Mouse (Mus musculus): ENCODE measurements around the gene B020011L13Rik. TPM values are rescaled to one million over a fixed set of nuclear protein-coding genes. Genes with fewer than 3 reads are reported as not detected.
"Not testable (repeated sequence)": the region's sequence is repeated elsewhere in the genome, so short reads cannot be mapped to it uniquely, and the experiment has no call there.

B020011L13Rik gene
- not detected in 2 replicates for polyA plus RNA-seq (2012; rRNA removed)

DNA sequence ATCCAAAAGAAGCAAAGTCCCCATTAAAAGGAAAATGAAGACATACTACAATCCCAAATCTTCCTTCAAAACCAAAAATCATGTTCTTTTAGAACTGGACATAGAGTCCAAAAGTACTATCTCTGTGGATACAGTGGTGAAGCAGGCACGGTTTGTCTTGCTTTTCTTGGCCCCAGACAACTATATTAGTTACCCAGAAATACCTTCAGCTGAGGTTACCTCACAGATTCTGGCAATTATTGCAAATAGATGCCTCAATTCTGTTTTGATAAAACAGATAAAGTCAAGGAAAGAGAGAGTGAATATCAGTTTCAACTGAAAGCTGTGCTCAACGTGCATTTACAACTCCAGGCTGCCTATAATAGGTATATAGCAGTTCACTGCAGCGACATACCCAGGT is at the start of gene B020011L13Rik:
Gene B020011L13Rik (plus strand): TSS at position 301 of the 400 bp plus-strand sequence.
- 52% methylated on average over 3 of the region's 3 CpGs for WGBS
- H3K4me1 ChIP-seq (ENCODE audit: control insufficient read depth, insufficient read depth, insufficient read length); H3K4me3 ChIP-seq (ENCODE audit: extremely low read depth, insufficient read depth, insufficient read length); DNase-seq (ENCODE audit: low read depth in 1 of 2, low spot score in 2 of 2); H3K36me3 ChIP-seq (ENCODE audit: control insufficient read depth, insufficient read depth, low read length); H3K27ac ChIP-seq (ENCODE audit: insufficient read depth, low read length); H3K27me3 ChIP-seq (ENCODE audit: control insufficient read depth, insufficient read depth, low read length): not testable (repeated sequence)

DNA sequence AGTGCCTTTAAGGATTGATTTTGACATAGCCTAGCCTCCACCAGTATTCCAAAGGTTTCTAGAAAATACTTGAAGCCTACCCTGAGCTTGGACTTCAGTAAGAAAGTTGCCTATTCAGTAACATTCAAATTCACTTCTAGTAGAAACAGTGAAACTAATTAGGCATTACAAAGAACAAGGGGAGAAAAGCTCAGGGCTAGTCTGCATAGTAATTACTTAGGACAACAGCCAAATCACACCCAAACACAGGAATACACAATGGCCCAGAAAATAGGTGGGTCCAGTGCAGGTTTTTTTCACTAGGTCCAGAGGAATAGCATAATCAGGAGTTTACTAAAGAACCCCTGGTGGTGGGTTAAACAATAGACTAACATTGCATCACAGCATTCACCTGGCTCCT is 35.3 kb downstream of the B020011L13Rik start:
- not testable (repeated sequence) for H3K36me3 ChIP-seq (ENCODE audit: control insufficient read depth, insufficient read depth, low read length); H3K27ac ChIP-seq (ENCODE audit: insufficient read depth, low read length); H3K4me1 ChIP-seq (ENCODE audit: control insufficient read depth, insufficient read depth, insufficient read length); DNase-seq (ENCODE audit: low read depth in 1 of 2, low spot score in 2 of 2); H3K4me3 ChIP-seq (ENCODE audit: extremely low read depth, insufficient read depth, insufficient read length); H3K27me3 ChIP-seq (ENCODE audit: control insufficient read depth, insufficient read depth, low read length)

DNA sequence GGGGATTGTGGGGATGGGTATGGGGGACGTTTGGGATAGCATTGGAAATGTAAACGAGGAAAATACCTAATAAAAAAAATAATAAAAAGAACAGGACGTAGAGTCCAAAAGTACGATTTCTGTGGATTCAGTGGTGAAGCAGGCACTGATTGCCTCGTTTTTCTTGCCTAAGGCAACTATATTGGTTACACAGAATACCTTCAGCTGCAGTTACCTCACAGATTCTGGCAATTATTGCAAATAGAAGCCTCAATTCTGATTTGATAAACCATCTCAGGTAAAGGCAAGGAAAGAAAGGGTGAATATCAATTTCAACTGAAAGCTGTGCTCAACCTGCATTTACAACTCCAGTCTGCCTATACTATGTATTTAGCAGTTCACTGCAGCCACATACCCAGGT is 48.8 kb downstream of the B020011L13Rik start, which contains the start of gene Gm28360:
Gene Gm28360 (plus strand): TSS at position 301 of the 400 bp plus-strand sequence.
- not testable (repeated sequence) for H3K27ac ChIP-seq (ENCODE audit: insufficient read depth, low read length); H3K4me3 ChIP-seq (ENCODE audit: extremely low read depth, insufficient read depth, insufficient read length); H3K36me3 ChIP-seq (ENCODE audit: control insufficient read depth, insufficient read depth, low read length); DNase-seq (ENCODE audit: low read depth in 1 of 2, low spot score in 2 of 2); H3K4me1 ChIP-seq (ENCODE audit: control insufficient read depth, insufficient read depth, insufficient read length); H3K27me3 ChIP-seq (ENCODE audit: control insufficient read depth, insufficient read depth, low read length)
- WGBS, result 56% methylated on average over 5 of the region's 5 CpGs

DNA sequence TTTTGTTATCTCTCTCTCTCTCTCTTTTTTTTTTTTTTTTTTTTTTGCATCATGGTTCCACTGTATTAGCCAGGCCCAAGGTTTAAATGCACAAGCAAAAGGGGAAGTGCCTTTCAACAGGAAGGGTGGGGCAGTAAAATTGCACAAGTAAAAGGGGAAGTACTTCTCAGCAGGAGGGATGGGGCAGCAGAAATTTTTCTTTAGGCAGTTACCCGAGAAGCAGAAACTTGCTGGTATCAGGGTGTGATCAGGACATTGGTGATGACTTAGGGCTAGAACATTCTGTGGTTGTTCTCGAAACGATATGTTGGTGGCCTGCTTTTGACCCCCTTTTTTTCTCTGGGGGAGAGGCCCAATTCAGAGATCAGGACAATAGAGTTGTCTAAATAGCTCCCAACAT is 70.8 kb downstream of the B020011L13Rik start:
- not testable (repeated sequence) for H3K27ac ChIP-seq (ENCODE audit: insufficient read depth, low read length); H3K4me3 ChIP-seq (ENCODE audit: extremely low read depth, insufficient read depth, insufficient read length); H3K4me1 ChIP-seq (ENCODE audit: control insufficient read depth, insufficient read depth, insufficient read length); H3K36me3 ChIP-seq (ENCODE audit: control insufficient read depth, insufficient read depth, low read length); DNase-seq (ENCODE audit: low read depth in 1 of 2, low spot score in 2 of 2); H3K27me3 ChIP-seq (ENCODE audit: control insufficient read depth, insufficient read depth, low read length)
- WGBS, result 81% methylated on average over 3 of the region's 3 CpGs

Other genes starting within 250 kb of the B020011L13Rik start
- gene Gm28363, start 84.0 kb upstream of the B020011L13Rik start, polyA plus RNA-seq (2012; rRNA removed), result not detected in 2 replicates
- gene Gm28360, start 48.9 kb downstream of the B020011L13Rik start, polyA plus RNA-seq (2012; rRNA removed), result not detected in 2 replicates
- not detected in 2 replicates for gene Gm28168, start 146.9 kb downstream of the B020011L13Rik start, polyA plus RNA-seq (2012; rRNA removed)
- not detected in 2 replicates for gene Gm7145, start 184.8 kb downstream of the B020011L13Rik start, polyA plus RNA-seq (2012; rRNA removed)